Mouse (Mus musculus) WW6 (cell line): ENCODE results near the gene Atg16l1.
"Not testable (repeated sequence)": the region's sequence is repeated elsewhere in the genome, so short reads cannot be mapped to it uniquely, and the experiment has no call there.

ENCODE experiments used
- DNase-seq: peaks from one replicate; pipeline ENCODE4 v3.0.0-alpha.2; 2013; ENCODE audit warnings: low read depth, low spot score

Atg16l1 gene

DNA sequence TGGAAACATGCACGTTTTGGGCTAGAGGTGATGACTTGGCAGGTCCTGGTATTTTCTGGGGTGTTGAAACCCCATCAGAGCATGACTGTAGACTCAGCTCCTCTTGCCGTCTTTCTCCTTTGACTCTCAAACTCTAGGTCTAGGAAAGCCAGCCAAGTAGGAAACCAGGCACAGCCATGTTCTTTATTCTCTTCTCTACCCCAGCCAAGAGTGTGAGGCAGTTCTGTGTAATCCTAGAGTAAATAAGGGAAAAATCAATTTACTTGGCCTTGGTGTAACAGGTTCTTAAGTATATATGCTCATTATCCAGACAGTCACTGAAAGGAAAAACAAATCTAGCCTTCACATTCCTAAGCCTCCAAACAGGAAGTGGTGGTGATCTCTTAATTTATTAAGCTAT lies 17.7 kb downstream of the Atg16l1 start:
- DNase-seq: no peak

GRCm38 (mm10) chr1:87774845-87775244 lies 19.2 kb downstream of the Atg16l1 start:
- no peak for DNase-seq

- DNase-seq: no peak
These were observed 23.6 kb downstream of the Atg16l1 start for GRCm38 (mm10) chr1:87779204-87779785.

DNA sequence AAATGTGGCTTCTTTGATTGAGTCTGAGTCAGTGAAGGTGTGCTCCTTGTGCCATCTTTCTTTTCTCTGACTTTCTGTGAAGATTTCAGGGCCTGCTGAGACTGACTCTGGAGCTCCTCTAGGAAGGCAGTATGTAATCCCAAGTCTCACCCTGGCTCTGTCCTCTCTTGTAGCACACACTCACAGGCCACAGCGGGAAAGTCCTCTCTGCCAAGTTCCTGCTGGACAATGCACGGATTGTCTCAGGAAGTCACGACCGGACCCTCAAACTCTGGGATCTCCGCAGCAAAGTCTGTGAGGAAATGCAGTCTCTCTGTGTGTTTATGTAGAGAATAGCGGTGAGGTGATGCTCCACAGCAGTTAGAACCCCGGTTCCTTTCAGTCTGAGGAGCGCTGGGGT lies 30.0 kb downstream of the Atg16l1 start:
- no peak for DNase-seq

DNA sequence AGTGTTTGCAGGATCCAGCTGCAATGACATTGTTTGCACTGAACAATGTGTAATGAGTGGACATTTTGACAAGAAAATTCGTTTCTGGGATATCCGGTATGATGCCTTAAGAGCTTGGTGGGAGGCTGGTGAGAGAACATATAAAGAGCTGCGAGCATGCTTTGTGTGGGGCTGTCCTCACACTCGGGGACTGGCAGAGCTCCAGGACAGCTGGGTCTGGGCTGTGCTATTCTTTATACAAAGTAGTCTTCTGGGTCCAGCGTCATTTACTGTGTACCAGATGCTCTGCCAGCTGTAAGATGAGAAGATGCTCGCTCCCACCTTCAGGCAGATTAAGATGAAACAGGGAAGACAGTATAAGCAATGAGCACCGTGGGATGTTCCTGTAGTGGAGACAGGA lies 30.6 kb downstream of the Atg16l1 start:
- no peak for DNase-seq

DNA sequence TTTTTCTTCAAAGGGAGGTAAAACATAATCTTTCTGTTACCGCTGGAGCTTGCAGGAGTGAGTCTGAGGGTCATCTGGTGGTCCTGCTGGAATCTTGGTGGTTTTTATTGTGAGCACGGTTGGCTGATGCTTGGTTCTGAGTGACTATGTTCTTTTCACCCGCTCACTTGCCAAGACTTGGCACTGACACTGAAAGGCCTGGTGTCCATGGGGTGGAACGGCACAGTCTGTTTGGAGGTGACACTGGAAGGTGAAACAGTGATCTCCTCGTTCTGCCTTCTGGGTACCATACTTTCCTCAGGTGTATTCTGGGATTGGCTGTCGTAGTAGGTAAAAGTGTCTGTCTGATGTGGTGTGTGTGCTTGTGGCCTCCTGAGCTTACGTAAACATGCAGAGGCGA lies 34.0 kb downstream of the Atg16l1 start:
- no peak for DNase-seq

GRCm38 (mm10) chr1:87792438-87793137 lies 36.9 kb downstream of the Atg16l1 start:
- no peak for DNase-seq

DNA sequence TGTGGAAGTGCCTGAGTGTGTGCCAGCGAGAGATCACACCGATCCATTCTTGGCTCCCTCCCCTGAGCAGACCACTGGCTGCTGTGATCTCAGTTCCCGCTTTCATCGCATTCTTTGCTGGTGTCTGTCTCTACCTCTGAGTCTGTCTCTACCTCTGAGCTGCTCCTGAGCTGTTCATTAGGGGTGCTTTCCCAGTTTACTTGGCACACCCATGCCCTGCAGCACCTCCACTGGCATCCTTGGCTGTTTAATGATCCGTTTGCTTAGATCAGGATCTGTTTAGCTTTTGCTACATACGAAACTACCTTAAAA lies 37.4 kb downstream of the Atg16l1 start:
- no peak for DNase-seq

DNA sequence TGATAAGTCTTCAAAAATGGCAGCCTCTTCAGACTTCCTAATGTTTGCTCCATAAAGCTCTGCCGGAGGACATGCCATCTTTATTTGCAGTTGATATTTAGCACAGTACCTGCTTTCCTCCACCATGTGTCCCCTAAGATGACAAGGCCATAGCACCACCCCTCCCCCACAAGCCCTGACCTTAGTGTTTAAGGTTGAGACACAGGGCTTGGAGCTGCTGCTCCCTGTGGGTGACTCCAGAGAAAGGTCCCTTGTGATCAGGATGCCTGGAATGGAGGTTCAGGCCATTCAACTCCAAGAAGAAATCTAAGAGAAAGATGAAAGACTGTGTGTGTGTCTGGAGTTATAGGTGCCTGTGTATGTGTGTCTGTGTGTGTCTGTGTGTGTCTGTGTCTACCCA lies 42.0 kb downstream of the Atg16l1 start:
- no peak for DNase-seq

GRCm38 (mm10) chr1:87798306-87798705 lies 42.6 kb downstream of the Atg16l1 start:
- DNase-seq: no peak

GRCm38 (mm10) chr1:87803576-87803975 lies 47.9 kb downstream of the Atg16l1 start, which contains the start of gene Sag:
Gene Sag (plus strand): TSS chr1:87803680.
- no peak for DNase-seq

DNA sequence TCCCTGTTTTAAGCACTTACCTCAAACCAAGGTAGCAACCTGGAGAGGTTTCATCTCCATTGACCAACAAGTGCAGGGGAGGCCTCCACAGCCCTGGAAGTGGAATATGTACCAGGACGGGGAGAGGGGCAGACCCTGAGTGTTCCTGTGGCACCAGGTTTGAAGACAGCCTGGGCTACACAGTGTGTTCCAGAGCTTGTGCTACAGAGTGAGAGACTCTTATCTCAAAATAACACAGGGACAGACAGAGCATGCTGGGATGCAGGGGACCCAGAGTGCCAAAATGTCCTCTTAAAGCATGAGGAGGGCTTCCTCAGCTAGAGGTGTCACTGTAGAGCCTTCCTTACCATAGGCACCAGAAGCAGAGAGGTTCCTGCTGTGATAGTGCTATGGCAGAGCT lies 52.1 kb downstream of the Atg16l1 start:
- DNase-seq: no peak

DNA sequence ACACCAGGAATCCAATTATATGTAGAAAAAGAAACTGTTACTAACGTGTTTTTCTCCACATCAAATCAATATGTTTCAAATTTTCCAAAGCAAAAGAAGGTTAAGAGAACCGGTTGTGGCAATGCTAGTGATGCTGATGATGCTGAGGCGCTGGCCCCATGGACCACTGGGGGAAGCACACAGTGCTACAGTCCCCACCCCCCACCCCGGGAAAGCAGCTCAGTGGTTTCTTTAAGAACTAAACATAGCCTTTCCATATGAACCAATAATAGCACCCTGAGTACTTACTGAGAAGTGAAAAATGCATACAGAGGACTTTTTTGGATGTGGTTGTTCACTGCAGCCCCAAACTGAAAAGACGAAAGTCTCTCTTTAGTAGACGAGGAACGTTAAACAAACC lies 55.7 kb downstream of the Atg16l1 start:
- DNase-seq: no peak

GRCm38 (mm10) chr1:87812061-87812460 lies 56.4 kb downstream of the Atg16l1 start:
- no peak for DNase-seq

GRCm38 (mm10) chr1:87813155-87813554 lies 57.5 kb downstream of the Atg16l1 start:
- no peak for DNase-seq

GRCm38 (mm10) chr1:87813681-87814080 lies 58.0 kb downstream of the Atg16l1 start:
- DNase-seq: no peak

GRCm38 (mm10) chr1:87824420-87824995 lies 68.8 kb downstream of the Atg16l1 start:
- no peak for DNase-seq

- no peak for DNase-seq
These were observed 69.6 kb downstream of the Atg16l1 start for GRCm38 (mm10) chr1:87825281-87825680.

DNA sequence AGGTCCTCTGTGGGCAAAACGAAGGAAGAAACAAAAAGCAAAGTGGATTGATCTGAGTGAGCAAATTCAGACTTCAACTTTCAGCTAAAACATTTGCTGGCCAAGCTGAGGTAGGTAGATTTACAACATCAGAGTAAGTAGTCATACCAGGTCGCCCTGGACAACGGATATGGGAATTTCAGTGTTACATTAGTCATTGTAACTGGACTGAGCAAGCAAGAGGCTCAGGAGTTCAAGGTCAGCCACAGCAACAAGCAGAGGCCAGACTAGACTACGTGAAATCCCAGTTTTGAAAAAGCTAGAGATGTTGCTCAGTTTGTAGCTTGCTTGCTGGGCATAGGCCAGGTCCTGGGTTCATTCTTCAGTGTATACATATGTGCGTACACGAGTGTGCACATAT lies 70.3 kb downstream of the Atg16l1 start:
- DNase-seq: no peak

GRCm38 (mm10) chr1:87826474-87826873 lies 70.8 kb downstream of the Atg16l1 start:
- DNase-seq: no peak

GRCm38 (mm10) chr1:87827476-87827875 lies 71.8 kb downstream of the Atg16l1 start:
- not testable (repeated sequence) for DNase-seq

DNA sequence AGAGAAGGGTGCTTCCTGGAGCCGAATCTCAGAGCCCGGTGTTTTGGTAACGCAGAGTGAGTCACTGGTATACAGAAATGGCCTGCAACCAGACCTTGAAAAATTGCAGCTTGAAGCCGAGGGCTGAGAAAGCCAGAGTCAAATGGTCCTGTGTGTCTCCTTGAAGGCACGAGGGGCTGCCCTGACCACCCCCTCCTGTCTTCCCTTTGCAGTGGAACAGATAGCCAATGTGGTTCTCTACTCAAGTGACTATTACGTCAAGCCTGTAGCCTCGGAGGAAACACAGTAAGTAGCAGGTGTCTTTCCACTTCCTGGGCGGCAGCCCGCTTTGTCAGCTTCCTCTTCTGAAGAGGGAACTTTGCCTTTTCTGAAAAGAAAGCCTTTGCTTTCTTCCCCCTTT lies 72.5 kb downstream of the Atg16l1 start:
- DNase-seq: no peak

- DNase-seq: no peak
These were observed 73.4 kb downstream of the Atg16l1 start for GRCm38 (mm10) chr1:87828926-87829580.
